Mouse (Mus musculus) ES-E14 (cell line): ENCODE measurements around the gene Rhbdf1.

Experiments used
- CHD2 ChIP-seq: IDR thresholded peaks from 2 replicates; pipeline ENCODE4 v1.6.1; 2014; ENCODE audit warnings: mild to moderate bottlenecking, low read depth, low read length, inconsistent platforms
- HCFC1 ChIP-seq: IDR thresholded peaks from 2 replicates; pipeline ENCODE4 v1.6.1; 2012; ENCODE audit warnings: low read length, inconsistent platforms, borderline replicate concordance; ENCODE audit not compliant: insufficient read depth
- MAFK ChIP-seq: IDR thresholded peaks from 2 replicates; pipeline ENCODE4 v1.6.1; 2014; ENCODE audit warnings: mild to moderate bottlenecking, low read depth, low read length, inconsistent platforms; ENCODE audit not compliant: insufficient read depth
- ZC3H11A ChIP-seq: IDR thresholded peaks from 2 replicates; pipeline ENCODE4 v1.6.1; 2012; ENCODE audit warnings: low read depth, mild to moderate bottlenecking, inconsistent platforms, low read length, borderline replicate concordance
- ZNF384 ChIP-seq: IDR thresholded peaks from 2 replicates; pipeline ENCODE4 v1.6.1; 2012; ENCODE audit warnings: low read depth, low read length, inconsistent platforms

DNA sequence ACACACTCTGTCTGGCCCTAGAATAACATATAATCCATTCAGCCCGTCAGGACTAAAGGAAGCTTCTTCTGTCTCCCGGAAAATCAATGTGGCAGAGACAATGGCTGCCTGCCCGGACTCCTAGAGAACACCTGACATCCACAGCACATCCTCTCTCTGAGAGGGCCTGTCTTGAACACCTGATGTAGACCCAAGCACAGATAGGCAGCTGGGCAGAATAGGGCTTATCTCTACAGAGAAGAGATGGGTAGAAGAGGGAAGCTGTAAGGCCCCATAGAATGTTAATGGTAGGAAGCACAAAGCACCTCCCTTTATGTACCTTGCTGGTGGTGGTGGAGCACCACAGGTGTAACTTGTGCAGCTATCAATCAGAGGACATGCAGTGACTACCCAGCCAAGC, 20.1 kb upstream of the Rhbdf1 start:
- TF ChIP-seq ZC3H11A (no peak), MAFK (no peak), HCFC1 (no peak), CHD2 (no peak), ZNF384 (no peak)
